Mouse (Mus musculus): ENCODE data around the gene Dscaml1. TPM values are rescaled to one million over a fixed set of nuclear protein-coding genes. Genes with fewer than 3 reads are reported as not detected.

The Dscaml1 gene
- polyA plus RNA-seq, 2 experiments, result not detected

DNA sequence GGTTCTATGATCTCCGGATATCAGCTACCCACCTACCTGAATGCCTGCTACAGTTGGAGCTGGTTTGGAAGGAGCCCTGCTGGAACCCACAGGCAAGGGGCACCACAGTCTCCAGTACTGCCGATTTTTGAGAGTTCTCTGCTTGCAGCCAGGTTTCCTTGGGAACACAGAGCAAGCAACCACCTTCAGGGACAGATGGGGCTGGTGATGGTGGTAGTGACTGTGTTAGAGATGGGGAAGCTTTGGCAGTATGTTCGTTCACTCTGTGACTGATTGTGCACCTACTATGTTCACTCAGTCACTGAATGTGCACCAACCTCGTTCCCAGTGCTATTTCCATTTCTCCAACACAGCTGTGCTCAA lies 252.2 kb downstream of the Dscaml1 start:
- H3K4me3 ChIP-seq (ENCODE audit: insufficient read depth in 1 of 2, low read depth in 2 of 2, low read length in 2 of 2), result no peak overlapping the region
- H3K27me3 ChIP-seq (ENCODE audit: control insufficient read depth, insufficient read depth, low read length), result no peaks in the 10 kb centered on the region
- 45% methylated on average over 4 of the region's 4 CpGs for WGBS (ENCODE audit: insufficient replicate concordance)
- no peaks in the 10 kb centered on the region for H3K9me3 ChIP-seq (ENCODE audit: control insufficient read depth, low read length)
- H3K4me1 ChIP-seq (replicated peaks; ENCODE audit: control insufficient read depth in 2 of 2, insufficient read depth in 2 of 2, low read length in 1 of 2), result no peaks in the 10 kb centered on the region
- no peaks in the 10 kb centered on the region for H3K36me3 ChIP-seq (replicated peaks; ENCODE audit: control insufficient read depth, insufficient read depth, low read depth)
- no peak overlapping the region for H3K27ac ChIP-seq
- DNase-seq (ENCODE audit: low read depth in 3 of 3, low spot score in 3 of 3) (no peak), ATAC-seq (ENCODE audit: insufficient read depth) (no peak)
- TF ChIP-seq CTCF (IDR thresholded peaks at IDR 0.05; ENCODE audit: low read depth) (no peak), EP300 (IDR thresholded peaks at IDR 0.05; ENCODE audit: low read depth) (no peak)
- no peak overlapping the region for H3K9ac ChIP-seq (replicated peaks)
- no peak overlapping the region for H3K4me2 ChIP-seq (ENCODE audit: low read depth)

DNA sequence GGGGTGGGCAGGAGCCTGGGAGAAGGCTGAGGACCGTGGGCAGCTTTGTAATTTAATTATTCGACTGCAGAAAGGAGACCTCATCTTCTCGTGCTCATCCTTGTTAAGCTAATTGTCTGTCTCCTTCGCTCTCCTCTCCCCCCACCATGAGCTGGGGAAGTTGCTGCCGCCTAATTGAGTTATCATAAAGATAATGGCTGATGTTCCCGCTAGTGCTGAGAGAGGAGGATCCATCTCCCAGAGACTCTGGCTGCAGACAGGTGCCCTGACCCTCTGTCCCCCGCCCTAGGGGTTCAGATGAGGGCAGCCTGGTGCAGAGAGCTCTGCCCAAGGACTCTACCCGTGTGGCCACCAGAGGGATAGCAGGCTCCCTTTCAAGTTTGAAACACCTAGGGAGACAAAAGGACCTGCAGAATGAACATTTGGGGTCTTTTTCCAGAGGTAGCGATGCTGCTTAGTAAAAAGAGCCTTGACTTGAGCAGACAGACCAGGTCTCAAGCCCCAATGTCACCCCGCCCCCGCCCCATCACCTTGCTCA lies 256.1 kb downstream of the Dscaml1 start:
- Histone ChIP-seq H3K9ac (replicated peaks) (no peak overlapping the region), H3K27me3 (ENCODE audit: control insufficient read depth, insufficient read depth, low read length) (no peaks in the 10 kb centered on the region), H3K27ac (no peak overlapping the region), H3K4me2 (ENCODE audit: low read depth) (no peak overlapping the region), H3K4me3 (ENCODE audit: insufficient read depth in 1 of 2, low read depth in 2 of 2, low read length in 2 of 2) (no peak overlapping the region), H3K4me1 (replicated peaks; ENCODE audit: control insufficient read depth in 2 of 2, insufficient read depth in 2 of 2, low read length in 1 of 2) (no peaks in the 10 kb centered on the region), H3K36me3 (replicated peaks; ENCODE audit: control insufficient read depth, insufficient read depth, low read depth) (no peaks in the 10 kb centered on the region), H3K9me3 (ENCODE audit: control insufficient read depth, low read length) (no peaks in the 10 kb centered on the region)
- WGBS (ENCODE audit: insufficient replicate concordance), result 37% methylated on average over 11 of the region's 11 CpGs
- DNase-seq (ENCODE audit: low read depth in 3 of 3, low spot score in 3 of 3) (no peak), ATAC-seq (ENCODE audit: insufficient read depth) (no peak)
- TF ChIP-seq EP300 (IDR thresholded peaks at IDR 0.05; ENCODE audit: low read depth) (no peak), CTCF (IDR thresholded peaks at IDR 0.05; ENCODE audit: low read depth) (no peak)

DNA sequence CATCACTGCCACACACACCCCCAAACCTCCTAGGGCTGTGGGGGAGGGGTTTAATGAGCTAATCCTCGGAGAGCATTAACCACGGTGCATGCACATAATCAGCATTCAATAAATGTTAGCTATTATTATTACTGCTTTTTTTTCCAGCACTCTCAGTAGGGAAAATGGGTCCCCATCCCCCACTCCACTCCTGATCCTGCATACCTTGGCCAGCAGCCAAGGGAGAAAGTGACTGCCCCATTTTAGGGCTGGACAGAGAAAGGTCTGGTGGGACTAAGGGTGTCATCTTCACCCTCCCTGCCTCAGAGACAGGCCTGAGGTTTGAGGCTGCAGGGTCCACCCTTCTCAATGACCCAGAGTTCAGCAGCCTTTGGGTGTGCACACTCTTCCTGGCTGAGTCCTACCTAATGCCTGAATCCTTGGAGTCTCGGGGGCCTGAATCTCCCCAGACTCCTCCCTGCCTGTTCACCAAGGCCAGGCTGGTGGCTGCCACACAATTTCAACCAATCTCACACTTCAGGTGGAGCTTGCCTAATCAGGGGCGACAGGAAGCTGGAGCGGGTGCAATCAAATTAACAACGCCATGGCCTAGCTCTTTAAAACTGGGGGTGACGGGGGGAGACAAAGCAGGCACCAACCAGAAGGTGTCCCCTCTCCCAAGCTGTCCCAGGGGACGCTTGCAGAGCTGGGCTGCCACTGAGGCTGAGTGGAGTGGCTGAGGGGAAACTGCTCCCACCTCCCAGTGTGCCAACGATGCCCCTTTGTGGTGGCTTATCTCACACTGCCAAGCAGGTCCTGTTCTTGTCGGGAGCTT lies 267.2 kb downstream of the Dscaml1 start:
- ATAC-seq (ENCODE audit: insufficient read depth) (no peak), DNase-seq (ENCODE audit: low read depth in 3 of 3, low spot score in 3 of 3) (no peak)
- no peaks in the 10 kb centered on the region for H3K27me3 ChIP-seq (ENCODE audit: control insufficient read depth, insufficient read depth, low read length)
- H3K4me2 ChIP-seq (ENCODE audit: low read depth), result no peak overlapping the region
- 0 out of 4 replicates have a peak, but pooled peaks cover 0 to 2% of the 10 kb centered on the region in 2 experiments for H3K4me1 ChIP-seq (replicated peaks; ENCODE audit: control insufficient read depth in 2 of 2, insufficient read depth in 2 of 2, low read length in 1 of 2)
- H3K4me3 ChIP-seq (ENCODE audit: insufficient read depth in 1 of 2, low read depth in 2 of 2, low read length in 2 of 2), result no peak overlapping the region
- H3K9me3 ChIP-seq (ENCODE audit: control insufficient read depth, low read length), result no peaks in the 10 kb centered on the region
- no peak overlapping the region for H3K9ac ChIP-seq (replicated peaks)
- WGBS (ENCODE audit: insufficient replicate concordance), result 30% methylated on average over 10 of the region's 10 CpGs
- no peaks in the 10 kb centered on the region for H3K36me3 ChIP-seq (replicated peaks; ENCODE audit: control insufficient read depth, insufficient read depth, low read depth)
- TF ChIP-seq CTCF (IDR thresholded peaks at IDR 0.05; ENCODE audit: low read depth) (no peak), EP300 (IDR thresholded peaks at IDR 0.05; ENCODE audit: low read depth) (no peak)
- no peak overlapping the region for H3K27ac ChIP-seq

DNA sequence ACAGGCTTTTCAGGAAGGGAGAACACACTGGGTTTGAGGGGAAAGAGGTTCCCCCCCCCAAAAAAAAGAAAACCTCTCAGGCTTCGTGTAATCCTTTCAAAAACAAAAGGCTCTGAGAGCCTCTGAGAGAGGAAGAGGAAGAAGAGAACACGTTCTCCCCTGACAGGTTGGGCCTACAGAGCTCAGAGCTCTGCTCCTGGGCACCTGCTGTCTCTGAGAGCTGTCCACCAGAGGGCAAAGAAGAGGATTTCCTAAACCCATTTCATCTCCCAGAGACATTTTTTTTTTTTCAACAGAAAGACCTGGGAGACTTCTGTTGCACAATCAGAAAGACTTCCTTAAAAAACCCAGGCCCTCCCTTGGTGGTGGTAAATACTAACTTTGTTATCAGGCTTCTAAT lies 267.8 kb downstream of the Dscaml1 start:
- no peak overlapping the region for H3K27ac ChIP-seq
- DNase-seq (ENCODE audit: low read depth in 3 of 3, low spot score in 3 of 3) (no peak), ATAC-seq (ENCODE audit: insufficient read depth) (no peak)
- H3K9me3 ChIP-seq (ENCODE audit: control insufficient read depth, low read length), result no peaks in the 10 kb centered on the region
- TF ChIP-seq EP300 (IDR thresholded peaks at IDR 0.05; ENCODE audit: low read depth), result no peak
- TF ChIP-seq CTCF (IDR thresholded peaks at IDR 0.05; ENCODE audit: low read depth), result no peak
- WGBS (ENCODE audit: insufficient replicate concordance), result 7% methylated on average over 2 of the region's 2 CpGs
- no peak overlapping the region for H3K4me2 ChIP-seq (ENCODE audit: low read depth)
- no peak overlapping the region for H3K4me3 ChIP-seq (ENCODE audit: insufficient read depth in 1 of 2, low read depth in 2 of 2, low read length in 2 of 2)
- H3K36me3 ChIP-seq (replicated peaks; ENCODE audit: control insufficient read depth, insufficient read depth, low read depth), result no peaks in the 10 kb centered on the region
- H3K4me1 ChIP-seq (replicated peaks; ENCODE audit: control insufficient read depth in 2 of 2, insufficient read depth in 2 of 2, low read length in 1 of 2), result 0 out of 4 replicates have a peak, but pooled peaks cover 0 to 2% of the 10 kb centered on the region in 2 experiments
- no peaks in the 10 kb centered on the region for H3K27me3 ChIP-seq (ENCODE audit: control insufficient read depth, insufficient read depth, low read length)
- no peak overlapping the region for H3K9ac ChIP-seq (replicated peaks)

DNA sequence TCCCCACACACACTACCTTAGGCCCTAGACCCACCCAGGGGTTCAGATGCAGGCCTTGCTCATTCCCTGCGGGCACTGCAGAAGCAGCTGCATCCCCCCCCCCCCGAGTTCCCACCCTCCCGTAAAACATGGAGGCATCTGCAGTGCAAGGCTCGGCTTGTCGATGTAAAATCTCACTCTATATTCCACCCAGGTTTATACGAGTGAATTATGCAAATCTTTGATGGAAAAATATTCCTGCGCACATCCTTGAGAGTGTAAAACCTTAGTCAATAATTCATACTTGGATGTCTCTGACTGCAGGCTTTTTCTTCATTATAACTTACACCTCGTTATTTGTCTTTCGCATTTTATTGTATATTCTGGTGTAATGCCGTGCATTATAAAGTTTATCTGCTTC lies 272.7 kb downstream of the Dscaml1 start:
- no peak for ATAC-seq (ENCODE audit: insufficient read depth)
- no peaks in the 10 kb centered on the region for H3K9me3 ChIP-seq (ENCODE audit: control insufficient read depth, low read length)
- no peak overlapping the region for H3K27ac ChIP-seq
- 60% methylated on average over 10 of the region's 10 CpGs for WGBS (ENCODE audit: insufficient replicate concordance)
- no peaks in the 10 kb centered on the region for H3K4me1 ChIP-seq (replicated peaks; ENCODE audit: control insufficient read depth in 2 of 2, insufficient read depth in 2 of 2, low read length in 1 of 2)
- no peak for TF ChIP-seq CTCF (IDR thresholded peaks at IDR 0.05; ENCODE audit: low read depth)
- TF ChIP-seq EP300 (IDR thresholded peaks at IDR 0.05; ENCODE audit: low read depth), result no peak
- no peak overlapping the region for H3K9ac ChIP-seq (replicated peaks)
- H3K36me3 ChIP-seq (replicated peaks; ENCODE audit: control insufficient read depth, insufficient read depth, low read depth), result no peaks in the 10 kb centered on the region
- H3K27me3 ChIP-seq (ENCODE audit: control insufficient read depth, insufficient read depth, low read length), result no peaks in the 10 kb centered on the region
- no peak overlapping the region for H3K4me2 ChIP-seq (ENCODE audit: low read depth)
- no peak for DNase-seq (ENCODE audit: low read depth in 3 of 3, low spot score in 3 of 3)
- H3K4me3 ChIP-seq (ENCODE audit: insufficient read depth in 1 of 2, low read depth in 2 of 2, low read length in 2 of 2), result no peak overlapping the region
